ENCODE assay signal across 25 mouse cellular contexts in genomic region chr9:110952398-110952797, GRCm38 (mm10). TPM values are rescaled to one million over a fixed set of nuclear protein-coding genes. Genes with fewer than 3 reads are reported as not detected.
A peak's percentile ranks its signal among the peaks of the same experiment; 100 is the strongest.
DNase-seq lines count a peak whose midpoint lies in the region; ATAC-seq and TF ChIP-seq lines count a peak whose summit lies in the region.
"Had no signal": no experiment of that assay in that cellular context is flagged by ENCODE, and none has a peak within 500 bp of the region (broad histone marks: within the 10 kb centered on the region; RNA-seq: fewer than 3 reads in every experiment).

No protein-coding gene starts in this region.

- TF ChIP-seq EP300 in ES-Bruce4 (IDR thresholded peaks at IDR 0.05; ENCODE audit: insufficient read depth, low read depth, low read length): no peak

- no peak overlapping the region for H3K4me3 ChIP-seq in heart, embryonic 14.5 days (ENCODE audit: control insufficient read depth in 1 of 2, insufficient read depth in 1 of 2, low read depth in 1 of 2, low read length in 2 of 2)
- peak overlapping the region; percentile 33; the same call in 1 of the 2 replicates for H3K4me3 ChIP-seq in ES-Bruce4 (ENCODE audit: low read depth, low read length)
- H3K4me3 ChIP-seq in cerebellum, adult 2 months (replicated peaks; ENCODE audit: insufficient read depth, low read depth, low read length): no peak overlapping the region
- no peak overlapping the region for H3K4me3 ChIP-seq in midbrain, embryonic 10.5 days
- H3K4me3 ChIP-seq: hindbrain, embryonic 13.5 days; neural tube, embryonic 12.5 days; stomach, embryonic 15.5 days had no signal

- TF ChIP-seq CTCF in ES-Bruce4 (IDR thresholded peaks at IDR 0.05; ENCODE audit: low read depth, low read length): no peak
- no peak for TF ChIP-seq CTCF in cerebellum, adult 2 months (IDR thresholded peaks at IDR 0.05; ENCODE audit: borderline replicate concordance, insufficient read depth, low read depth, low read length)

- H3K27ac ChIP-seq in heart, embryonic 14.5 days (replicated peaks in 1 of 2; ENCODE audit: control insufficient read depth in 1 of 2, insufficient read depth in 1 of 2, low read depth in 2 of 2, low read length in 2 of 2): peak overlapping the region; percentile 12 to 71; a peak in 3 of 4 replicates
- peak overlapping the region; percentile 95 for H3K27ac ChIP-seq in ES-Bruce4 (ENCODE audit: insufficient read depth, low read length)
- no peak overlapping the region for H3K27ac ChIP-seq in cerebellum, adult 2 months (ENCODE audit: insufficient read depth, low read length)
- no peak overlapping the region for H3K27ac ChIP-seq in midbrain, embryonic 10.5 days (replicated peaks)
- H3K27ac ChIP-seq: neural tube, embryonic 12.5 days; stomach, embryonic 15.5 days had no signal

- no peak overlapping the region for H3K9ac ChIP-seq in heart, embryonic 14.5 days (ENCODE audit: low read length)
- peak overlapping the region; percentile 78 for H3K9ac ChIP-seq in ES-Bruce4 (ENCODE audit: low read depth, poor library complexity, severe bottlenecking)
- H3K9ac ChIP-seq: hindbrain, embryonic 13.5 days; neural tube, embryonic 12.5 days; stomach, embryonic 15.5 days had no signal

- H3K27me3 ChIP-seq in heart, embryonic 14.5 days (ENCODE audit: control insufficient read depth, insufficient read depth, low read length): 0 out of 2 replicates have a peak, but pooled peaks cover 5% of the 10 kb centered on the region
- H3K27me3 ChIP-seq in ES-Bruce4 (ENCODE audit: control insufficient read depth, insufficient read depth, low read length, poor library complexity, severe bottlenecking): no peaks in the 10 kb centered on the region
- no peaks in the 10 kb centered on the region for H3K27me3 ChIP-seq in cerebellum, adult 2 months (ENCODE audit: control insufficient read depth, insufficient read depth, low read length)
- H3K27me3 ChIP-seq in midbrain, embryonic 10.5 days (ENCODE audit: low read depth, poor library complexity, severe bottlenecking): peaks cover 81% of the 10 kb centered on the region

- H3K36me3 ChIP-seq in heart, embryonic 14.5 days (ENCODE audit: control insufficient read depth, insufficient read depth, low read length): no peaks in the 10 kb centered on the region
- no peaks in the 10 kb centered on the region for H3K36me3 ChIP-seq in ES-Bruce4 (ENCODE audit: control insufficient read depth, insufficient read depth, low read length, poor library complexity, severe bottlenecking)
- no peaks in the 10 kb centered on the region for H3K36me3 ChIP-seq in midbrain, embryonic 10.5 days
- H3K36me3 ChIP-seq: hindbrain, embryonic 13.5 days; neural tube, embryonic 12.5 days; stomach, embryonic 15.5 days had no signal

- TF ChIP-seq POLR2A in ES-Bruce4 (IDR thresholded peaks at IDR 0.05; ENCODE audit: insufficient read depth, low read length): no peak
- TF ChIP-seq POLR2A in cerebellum, adult 2 months (IDR thresholded peaks at IDR 0.05; ENCODE audit: borderline replicate concordance, insufficient read depth, low read length): no peak

- intact Hi-C loops in heart, postnatal 25 days (cut with DNase I): no loop called here

- ATAC-seq in heart, embryonic 14.5 days (ENCODE audit: insufficient number of reproducible peaks, insufficient read depth, low FRiP score, low read depth): no peak
- peak; percentile 57 for ATAC-seq in common myeloid progenitor, adult 5-6 weeks (replicated peaks; ENCODE audit: low read depth, poor library complexity, severe bottlenecking)
- ATAC-seq: forebrain, embryonic 16.5 days had no signal

- WGBS in heart, embryonic 14.5 days: 35% methylated on average over 6 of the region's 6 CpGs
- WGBS in cerebellum, adult 2 months: 44% methylated on average over 6 of the region's 6 CpGs
- WGBS in midbrain, embryonic 10.5 days: 60% methylated on average over 6 of the region's 6 CpGs

- no peaks in the 10 kb centered on the region for H3K9me3 ChIP-seq in heart, embryonic 14.5 days (ENCODE audit: control insufficient read depth, low read length)
- no peaks in the 10 kb centered on the region for H3K9me3 ChIP-seq in ES-Bruce4 (replicated peaks; ENCODE audit: control insufficient read depth, insufficient read depth, low read length, poor library complexity, severe bottlenecking)
- no peaks in the 10 kb centered on the region for H3K9me3 ChIP-seq in midbrain, embryonic 10.5 days (replicated peaks)
- H3K9me3 ChIP-seq: hindbrain, embryonic 13.5 days; neural tube, embryonic 12.5 days; stomach, embryonic 15.5 days had no signal

- H3K4me2 ChIP-seq in heart, embryonic 14.5 days (ENCODE audit: low read length): no peak overlapping the region
- H3K4me2 ChIP-seq: neural tube, embryonic 12.5 days; stomach, embryonic 15.5 days had no signal

- no peak for DNase-seq in heart, postnatal 25 days (ENCODE audit: low spot score)
- peak; percentile 28 for DNase-seq in 416B (ENCODE audit: low read depth)
- DNase-seq in cerebellum, postnatal 36 days: no peak
- no peak for DNase-seq in cerebellum, adult 2 months
- no peak for DNase-seq in midbrain, embryonic 10.5 days (ENCODE audit: low spot score)
- DNase-seq: cerebellum, adult 9-10 months; kidney, adult 8-10 months; kidney, postnatal 25 days; liver; lung, adult 18-20 months; lung, postnatal 14 days; thymus, adult 18-20 months had no signal

- peaks cover 12 to 27% of the 10 kb centered on the region in 2 experiments for H3K4me1 ChIP-seq in heart, embryonic 14.5 days (ENCODE audit: control insufficient read depth in 2 of 2, insufficient read depth in 2 of 2, low read length in 2 of 2)
- H3K4me1 ChIP-seq in ES-Bruce4 (ENCODE audit: control insufficient read depth, insufficient read depth, low read length): peaks cover 5% of the 10 kb centered on the region
- H3K4me1 ChIP-seq in cerebellum, adult 2 months (ENCODE audit: control insufficient read depth, insufficient read depth, low read length): 0 out of 2 replicates have a peak, but pooled peaks cover 3% of the 10 kb centered on the region
- peaks cover 36% of the 10 kb centered on the region for H3K4me1 ChIP-seq in midbrain, embryonic 10.5 days

RNA-seq across cellular contexts. Expression of gene Lrrc2, which starts 1.1 kb away (rescaled TPM):
- 5.0 and 5.4 TPM in 2 replicates for polyA plus RNA-seq in heart, embryonic 14.5 days (2014; fragmentation: Nextera tagmentation; extraction: Ambion mirVana)
- 100 to 1,000 TPM; 142 to 144 TPM for total RNA-seq in heart, postnatal 25 days (2021)
- 5.8 and 11.9 TPM in 2 replicates for polyA plus RNA-seq in ES-Bruce4 (2011; ENCODE audit: insufficient read depth, insufficient read length, low read depth, missing spikeins)
- total RNA-seq in common myeloid progenitor, adult 5-6 weeks (2017): 0.32 and 1.7 TPM in 2 replicates
- 3.2 and 3.5 TPM in 2 replicates for polyA plus RNA-seq in cerebellum, adult 2 months (2012; rRNA removed)
- 0.09 and 0.35 TPM in 2 replicates for polyA plus RNA-seq in midbrain, embryonic 10.5 days (2016; fragmentation: Nextera tagmentation; extraction: Ambion mirVana)
- polyA plus RNA-seq: stomach, embryonic 15.5 days had no signal

RNA-seq across cellular contexts. Expression of gene Tdgf1, which starts 6.4 kb away (rescaled TPM):
- polyA plus RNA-seq in heart, embryonic 14.5 days (2014; fragmentation: Nextera tagmentation; extraction: Ambion mirVana): not detected in 2 replicates
- not detected for total RNA-seq in heart, postnatal 25 days (2021)
- polyA plus RNA-seq in ES-Bruce4 (2011; ENCODE audit: insufficient read depth, insufficient read length, low read depth, missing spikeins): 462 and 483 TPM in 2 replicates
- total RNA-seq in common myeloid progenitor, adult 5-6 weeks (2017): not detected in 2 replicates
- 7.2 and 7.5 TPM in 2 replicates for polyA plus RNA-seq in cerebellum, adult 2 months (2012; rRNA removed)
- 0.11 TPM in 1 of 2 replicates, not detected in the other for polyA plus RNA-seq in midbrain, embryonic 10.5 days (2016; fragmentation: Nextera tagmentation; extraction: Ambion mirVana)
- total RNA-seq: adrenal gland, adult 18-20 months had no signal
- polyA plus RNA-seq: forebrain, embryonic 16.5 days; intestine, embryonic 14.5 days; neural tube, embryonic 12.5 days; stomach, embryonic 15.5 days had no signal

RNA-seq across cellular contexts. Expression of gene Fam240a, which starts 35.7 kb away (rescaled TPM):
- polyA plus RNA-seq in heart, embryonic 14.5 days (2014; fragmentation: Nextera tagmentation; extraction: Ambion mirVana): not detected in 2 replicates
- total RNA-seq in heart, postnatal 25 days (2021): not detected
- polyA plus RNA-seq in ES-Bruce4 (2011; ENCODE audit: insufficient read depth, insufficient read length, low read depth, missing spikeins): not detected in 2 replicates
- not detected in 2 replicates for total RNA-seq in common myeloid progenitor, adult 5-6 weeks (2017)
- polyA plus RNA-seq in cerebellum, adult 2 months (2012; rRNA removed): not detected in 2 replicates
- not detected in 2 replicates for polyA plus RNA-seq in midbrain, embryonic 10.5 days (2016; fragmentation: Nextera tagmentation; extraction: Ambion mirVana)
- total RNA-seq: adrenal gland, adult 18-20 months; layer of hippocampus, adult 8-10 months; left cerebral cortex, adult 18-20 months; left cerebral cortex, postnatal 36 days had no signal
- polyA plus RNA-seq: embryonic facial prominence, embryonic 14.5 days; forebrain, embryonic 16.5 days; hindbrain, embryonic 13.5 days; intestine, embryonic 14.5 days; neural tube, embryonic 12.5 days; stomach, embryonic 15.5 days had no signal

RNA-seq across cellular contexts. Expression of gene Rtp3, which starts 38.0 kb away (rescaled TPM):
- 0.12 TPM in 1 of 2 replicates, not detected in the other for polyA plus RNA-seq in heart, embryonic 14.5 days (2014; fragmentation: Nextera tagmentation; extraction: Ambion mirVana)
- total RNA-seq in heart, postnatal 25 days (2021): 1 to 10 TPM; 4.0 to 4.3 TPM
- not detected in 2 replicates for polyA plus RNA-seq in ES-Bruce4 (2011; ENCODE audit: insufficient read depth, insufficient read length, low read depth, missing spikeins)
- total RNA-seq in common myeloid progenitor, adult 5-6 weeks (2017): not detected in 2 replicates
- 0.34 and 0.63 TPM in 2 replicates for polyA plus RNA-seq in cerebellum, adult 2 months (2012; rRNA removed)
- polyA plus RNA-seq in midbrain, embryonic 10.5 days (2016; fragmentation: Nextera tagmentation; extraction: Ambion mirVana): 0.09 TPM in 1 of 2 replicates, not detected in the other
- polyA plus RNA-seq: forebrain, embryonic 16.5 days; hindbrain, embryonic 13.5 days; neural tube, embryonic 12.5 days had no signal

Comparison
In these comparisons a context has a peak if more than half of its experiments do, and no peak if none do; other contexts are left out.
1. H3K27ac ChIP-seq: peak in heart, embryonic 14.5 days (2 of 2) and ES-Bruce4 (single experiment); none in cerebellum, adult 2 months (single experiment) and midbrain, embryonic 10.5 days (single experiment).
2. RNA of gene Tdgf1, which starts 6.4 kb away (polyA plus RNA-seq): 462 to 483 TPM in ES-Bruce4; 7.2 to 7.5 TPM in cerebellum, adult 2 months, 0.11 TPM in midbrain, embryonic 10.5 days and not detected in heart, embryonic 14.5 days; every median in the first group is over 10 times any median in the second.